Mouse (Mus musculus): Measurements from ENCODE around the gene Akap13.
A peak's percentile ranks its signal among the peaks of the same experiment; 100 is the strongest.

Akap13 gene

GRCm38 (mm10) chr7:75633807-75634526 is 178.6 kb downstream of the Akap13 start:
- DNase-seq (ENCODE audit: low spot score in 2 of 2) = no peak

GRCm38 (mm10) chr7:75638769-75639168 is 183.4 kb downstream of the Akap13 start:
- DNase-seq (ENCODE audit: low spot score in 2 of 2) = no peak

- DNase-seq (ENCODE audit: low spot score in 2 of 2) = peak in 1 of 2 experiments; percentile 48
Observed at GRCm38 (mm10) chr7:75639541-75639940, 184.2 kb downstream of the Akap13 start.

GRCm38 (mm10) chr7:75640074-75640473 is 184.7 kb downstream of the Akap13 start:
- DNase-seq (ENCODE audit: low spot score in 2 of 2) = peak in 1 of 2 experiments; percentile 58

GRCm38 (mm10) chr7:75640671-75641070 is 185.3 kb downstream of the Akap13 start:
- DNase-seq (ENCODE audit: low spot score in 2 of 2) = no peak

- no peak for DNase-seq (ENCODE audit: low spot score in 2 of 2)
Observed at GRCm38 (mm10) chr7:75641415-75642177, 186.3 kb downstream of the Akap13 start.

GRCm38 (mm10) chr7:75642178-75642777 is 186.9 kb downstream of the Akap13 start:
- peak in 1 of 2 experiments; percentile 67 for DNase-seq (ENCODE audit: low spot score in 2 of 2)

- DNase-seq (ENCODE audit: low spot score in 2 of 2) = no peak
Observed at GRCm38 (mm10) chr7:75642846-75643563, 187.7 kb downstream of the Akap13 start.

- no peak for DNase-seq (ENCODE audit: low spot score in 2 of 2)
Observed at GRCm38 (mm10) chr7:75643986-75644385, 188.7 kb downstream of the Akap13 start.

- DNase-seq (ENCODE audit: low spot score in 2 of 2) = no peak
Observed at GRCm38 (mm10) chr7:75644585-75644984, 189.3 kb downstream of the Akap13 start.

GRCm38 (mm10) chr7:75645156-75645933 is 190.0 kb downstream of the Akap13 start:
- DNase-seq (ENCODE audit: low spot score in 2 of 2) = no peak

GRCm38 (mm10) chr7:75648051-75648450 is 192.7 kb downstream of the Akap13 start:
- DNase-seq (ENCODE audit: low spot score in 2 of 2) = no peak

- DNase-seq (ENCODE audit: low spot score in 2 of 2) = no peak
Observed at GRCm38 (mm10) chr7:75648961-75649360, 193.6 kb downstream of the Akap13 start.

GRCm38 (mm10) chr7:75649966-75650365 is 194.6 kb downstream of the Akap13 start:
- no peak for DNase-seq (ENCODE audit: low spot score in 2 of 2)

- DNase-seq (ENCODE audit: low spot score in 2 of 2) = no peak
Observed at GRCm38 (mm10) chr7:75653684-75654317, 198.5 kb downstream of the Akap13 start.

- DNase-seq (ENCODE audit: low spot score in 2 of 2) = no peak
Observed at GRCm38 (mm10) chr7:75655180-75656074, 200.1 kb downstream of the Akap13 start.

- no peak for DNase-seq (ENCODE audit: low spot score in 2 of 2)
Observed at GRCm38 (mm10) chr7:75656297-75656852, 201.0 kb downstream of the Akap13 start.

- DNase-seq (ENCODE audit: low spot score in 2 of 2) = no peak
Observed at GRCm38 (mm10) chr7:75656896-75657295, 201.6 kb downstream of the Akap13 start.

- no peak for DNase-seq (ENCODE audit: low spot score in 2 of 2)
Observed at GRCm38 (mm10) chr7:75664455-75664854, 209.1 kb downstream of the Akap13 start.
